Mouse (Mus musculus): ENCODE data around the gene Sacm1l. TPM values are rescaled to one million over a fixed set of nuclear protein-coding genes. Genes with fewer than 3 reads are reported as not detected.

Sacm1l gene
- total RNA-seq, 2 experiments from 2014 or later: 20.6 to 21.3 TPM

DNA sequence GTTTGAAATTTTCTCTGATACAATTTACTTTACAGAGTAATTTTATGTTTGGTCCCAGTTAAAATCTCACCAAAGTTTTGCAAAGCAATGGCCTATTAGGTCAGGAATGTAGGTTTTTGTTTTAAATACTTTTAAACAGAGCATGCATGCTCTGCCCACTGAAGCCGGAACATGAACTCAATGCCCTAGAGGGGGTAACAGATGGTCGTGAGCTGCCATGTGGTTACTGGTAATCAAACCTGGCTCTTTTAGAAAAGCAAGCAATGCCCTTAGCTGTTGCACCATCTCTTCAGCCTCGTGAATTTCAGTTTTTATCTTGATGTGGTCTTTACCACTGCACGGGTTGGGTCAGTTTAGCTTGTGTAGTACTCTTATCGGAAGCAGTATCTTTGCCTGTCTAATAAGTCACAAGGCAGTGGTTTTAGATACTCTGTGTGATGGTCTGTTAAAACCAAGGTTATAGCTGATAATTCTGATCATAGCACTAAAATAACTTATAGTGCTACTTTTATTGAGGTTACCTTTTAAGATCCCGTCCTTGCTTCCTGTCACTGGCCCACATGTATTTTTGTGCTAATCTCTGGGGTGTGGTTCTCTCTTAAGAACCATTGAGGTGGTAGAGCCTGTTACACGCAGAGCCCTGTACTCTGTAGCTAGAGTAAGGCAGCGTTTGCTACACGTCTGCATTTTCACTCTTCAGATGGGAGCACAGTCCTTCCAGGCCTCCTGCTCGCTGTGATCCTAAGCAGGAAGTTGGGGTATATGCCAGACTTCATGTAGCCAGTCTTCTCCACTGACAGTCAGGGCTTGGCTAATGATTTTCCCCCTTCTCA lies 48.0 kb downstream of the Sacm1l start:
- no peak for DNase-seq

DNA sequence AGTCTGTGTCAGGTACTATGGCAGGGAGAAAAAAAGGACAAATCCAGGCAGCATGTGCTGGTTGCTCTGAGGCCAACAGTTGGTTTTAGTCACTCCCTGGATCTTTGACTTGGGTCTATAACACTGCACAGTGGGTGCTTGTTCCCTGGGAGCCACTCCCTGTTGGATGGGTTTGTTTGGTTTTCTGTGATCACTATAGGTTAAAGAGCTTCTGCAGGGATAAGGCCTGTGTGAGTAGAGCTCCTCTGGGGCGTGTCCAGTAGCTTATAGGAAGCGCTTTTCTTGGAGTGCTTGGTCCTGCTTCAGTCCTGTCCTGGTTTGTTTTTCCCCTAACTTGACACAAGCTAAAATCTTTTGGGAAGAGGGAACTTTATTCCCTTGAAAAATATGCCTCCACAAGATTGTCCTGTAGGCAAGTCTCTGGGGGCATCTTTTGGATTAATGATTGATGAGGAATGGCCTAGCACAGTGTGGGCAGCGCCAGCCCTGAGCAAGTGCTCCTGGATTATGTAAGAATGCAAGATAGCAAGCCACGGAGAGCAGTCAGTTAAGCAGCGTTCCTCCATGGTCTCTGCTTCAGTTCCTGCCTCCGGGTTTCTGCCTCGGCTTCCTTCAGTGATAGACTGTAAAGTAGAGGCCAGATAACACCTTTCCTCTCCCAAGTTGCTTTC lies 59.8 kb downstream of the Sacm1l start:
- DNase-seq: no peak

DNA sequence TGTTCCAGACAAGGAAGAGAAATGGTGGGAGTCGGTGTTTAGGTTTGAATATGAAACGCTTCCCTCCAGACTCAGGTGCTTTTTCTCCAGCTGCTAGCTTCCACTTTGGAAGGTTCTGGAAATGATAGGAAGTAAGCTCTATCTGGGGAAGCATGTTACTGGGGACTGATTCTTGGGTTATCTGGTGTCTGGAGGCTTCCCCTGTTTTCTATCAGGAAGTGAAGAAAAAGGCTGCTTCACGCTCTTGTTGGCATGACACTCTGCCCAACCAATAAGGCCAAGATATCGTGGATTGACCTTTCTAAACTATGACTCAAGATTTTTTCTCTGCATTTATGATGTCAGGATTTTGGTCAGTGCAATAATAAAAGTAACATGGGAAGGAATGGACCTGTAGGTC lies 65.6 kb downstream of the Sacm1l start:
- DNase-seq: no peak

DNA sequence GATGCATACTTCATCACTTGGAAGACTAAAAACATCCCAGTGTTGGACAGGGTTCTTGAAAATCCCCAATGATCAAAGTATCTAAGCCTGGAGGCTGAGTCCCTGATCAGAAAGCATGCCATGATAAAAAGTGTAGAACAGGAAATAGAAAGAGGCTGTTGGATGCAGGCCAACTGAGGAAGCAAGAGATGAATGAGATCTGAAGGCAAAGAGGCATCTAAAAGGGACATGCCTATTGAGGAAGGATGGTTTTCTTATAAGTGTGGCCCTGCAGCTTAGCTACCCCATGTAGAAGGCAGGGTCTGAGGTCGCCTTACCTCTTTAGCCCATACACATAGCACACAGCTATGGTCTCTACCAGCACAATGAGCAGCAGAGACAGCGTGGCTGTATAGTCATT lies 67.4 kb downstream of the Sacm1l start:
- DNase-seq: no peak

DNA sequence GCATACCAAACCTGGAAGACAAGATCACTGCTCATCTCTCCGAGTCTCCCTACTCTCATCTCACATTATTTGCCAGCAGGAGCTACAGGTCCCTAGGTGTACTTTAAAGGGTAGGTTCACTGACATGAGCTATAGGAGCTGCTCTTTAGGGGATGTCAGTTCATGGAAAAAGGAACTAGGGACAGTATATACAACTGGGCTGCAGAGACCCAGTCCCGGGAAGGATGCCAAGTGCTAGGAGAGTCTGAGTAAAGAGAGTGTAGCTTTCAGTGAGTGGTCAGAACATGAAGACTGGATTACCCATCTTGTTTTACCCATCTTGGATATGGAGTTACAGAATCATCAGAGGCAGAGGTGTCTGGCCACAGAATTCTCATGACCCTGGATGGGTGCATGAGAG lies 67.8 kb downstream of the Sacm1l start:
- no peak for DNase-seq

DNA sequence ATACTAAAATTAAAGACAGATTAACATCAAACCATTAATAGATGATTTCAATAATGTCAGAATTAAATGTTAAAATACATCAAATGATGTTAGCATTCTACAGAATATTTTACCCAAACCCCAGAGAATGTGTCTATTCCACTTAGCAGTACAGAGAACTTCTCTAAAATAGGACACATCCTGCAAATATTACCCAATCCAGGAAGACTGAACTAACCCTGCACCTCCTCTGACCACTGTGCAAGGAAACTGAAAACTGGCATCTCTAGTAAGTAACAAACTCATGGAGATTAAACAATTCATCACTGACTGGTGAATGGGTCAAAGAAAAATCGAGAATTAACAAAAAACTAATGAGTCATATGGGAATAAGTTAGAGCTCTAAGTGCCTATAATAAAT lies 72.0 kb downstream of the Sacm1l start:
- no peak for DNase-seq

DNA sequence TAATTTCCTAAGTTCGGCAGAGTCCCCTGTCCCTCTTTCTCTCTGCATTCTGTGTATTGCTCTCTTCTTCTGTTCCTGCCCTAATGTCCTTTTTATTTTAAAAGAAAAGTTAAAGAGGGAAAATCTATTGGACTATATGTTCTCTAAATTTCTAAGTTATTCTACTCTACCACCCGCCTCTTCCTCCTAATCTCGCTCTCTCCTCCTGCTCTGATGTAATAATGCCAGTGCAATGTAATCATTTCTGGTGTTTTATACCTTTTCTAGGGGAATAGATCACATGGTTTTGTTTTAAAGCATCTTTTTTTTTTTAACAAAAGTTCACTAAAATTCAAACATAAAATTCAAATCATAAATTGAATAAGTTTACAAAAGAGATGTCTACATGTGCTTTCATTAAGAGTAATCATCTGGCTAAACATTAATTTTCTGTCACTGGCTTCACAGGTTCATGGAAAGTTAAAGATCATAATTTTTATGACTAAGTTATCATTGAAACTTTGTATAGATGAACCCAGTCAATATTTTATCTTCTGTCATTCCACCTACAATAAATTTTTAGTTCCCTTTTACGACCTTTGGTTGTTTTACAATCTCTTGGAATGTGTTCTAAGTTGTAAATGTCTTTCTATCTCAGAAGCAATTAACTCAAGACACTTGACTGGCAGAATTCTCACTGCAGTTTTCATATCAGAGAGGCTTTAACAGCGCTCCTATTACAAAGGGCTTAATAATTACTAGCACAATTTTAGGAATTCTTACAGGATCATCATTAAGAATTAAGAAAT lies 90.9 kb downstream of the Sacm1l start:
- DNase-seq: no peak

DNA sequence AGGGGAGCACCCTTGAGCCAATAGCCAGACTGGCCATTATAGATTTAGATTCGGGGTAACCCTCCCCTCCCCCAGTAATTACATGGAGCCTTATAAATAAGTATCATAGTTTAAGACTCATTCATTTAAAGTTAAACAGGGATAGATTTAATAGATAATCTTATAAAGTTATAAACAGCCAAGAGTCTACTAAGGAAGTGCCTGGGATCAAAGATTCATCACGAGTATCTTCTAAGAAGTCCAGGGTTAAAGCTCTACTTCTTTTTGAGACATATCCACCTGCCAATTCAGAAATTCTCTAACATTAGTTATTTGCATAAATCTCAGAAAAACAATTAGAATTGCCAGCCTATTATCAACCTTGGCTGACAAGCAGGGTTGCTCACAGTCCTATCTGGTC lies 95.2 kb downstream of the Sacm1l start:
- no peak for DNase-seq

DNA sequence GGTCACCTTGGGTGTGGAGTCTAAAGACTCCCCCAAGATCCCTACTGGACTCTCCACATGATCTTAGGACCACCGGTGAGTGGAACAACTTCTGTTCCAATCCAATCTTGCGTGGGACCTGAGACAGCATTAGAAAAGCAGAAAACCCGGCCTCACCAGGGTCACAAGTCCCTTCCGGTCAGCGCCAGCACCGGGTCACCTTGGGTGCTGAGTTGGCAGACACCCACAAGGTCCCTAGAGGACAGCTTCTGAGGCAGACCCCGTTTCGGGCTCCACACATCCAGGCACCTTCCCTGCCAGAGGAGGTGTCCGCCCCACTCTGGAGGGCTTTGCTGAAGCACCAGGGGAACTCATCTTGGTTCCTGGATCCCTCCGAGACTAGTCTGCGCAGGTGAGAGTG lies 96.3 kb downstream of the Sacm1l start:
- no peak for DNase-seq

DNA sequence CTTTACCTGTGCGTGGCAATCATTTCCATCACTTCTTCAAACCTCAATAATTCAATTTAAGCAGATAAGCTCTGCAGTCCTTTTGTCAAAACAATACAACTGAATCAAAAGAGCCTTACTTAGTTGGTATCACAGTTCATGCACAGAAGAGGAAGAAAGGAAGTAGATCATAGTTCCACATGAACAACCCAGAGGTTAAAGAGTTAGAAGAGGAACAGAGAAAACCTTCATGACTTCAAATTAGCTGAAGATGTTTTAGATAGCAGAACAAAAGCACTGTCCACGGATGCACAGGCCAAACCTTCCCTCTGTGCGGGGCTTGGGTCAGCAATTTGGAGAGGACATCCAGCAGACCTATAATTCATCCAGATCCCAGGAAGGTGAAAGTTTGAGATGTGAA lies 102.1 kb downstream of the Sacm1l start:
- DNase-seq: no peak

DNA sequence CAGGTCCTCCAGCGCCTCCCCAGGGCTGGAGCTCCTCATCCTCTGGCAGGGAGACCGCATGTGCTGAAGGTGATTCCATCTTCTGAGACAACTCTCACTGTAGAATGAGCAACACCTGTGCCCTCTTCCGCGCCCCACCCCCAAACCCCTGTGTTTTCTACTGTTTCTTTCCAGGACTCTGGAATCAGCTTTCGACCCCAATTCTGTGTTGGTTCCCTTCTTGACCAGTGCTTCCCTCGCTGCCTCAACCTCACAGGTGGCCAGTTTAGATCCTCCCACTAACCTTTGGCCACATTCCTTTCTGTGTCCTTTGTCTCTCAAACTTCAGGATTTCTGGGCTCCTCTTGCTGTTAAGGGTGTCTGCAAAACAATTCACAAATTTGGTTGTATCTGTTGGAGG lies 102.7 kb downstream of the Sacm1l start, which contains the start of gene Slc6a20b:
Slc6a20b (minus strand) TSS at position 285 of the 400 bp plus-strand sequence.
- DNase-seq: no peak

DNA sequence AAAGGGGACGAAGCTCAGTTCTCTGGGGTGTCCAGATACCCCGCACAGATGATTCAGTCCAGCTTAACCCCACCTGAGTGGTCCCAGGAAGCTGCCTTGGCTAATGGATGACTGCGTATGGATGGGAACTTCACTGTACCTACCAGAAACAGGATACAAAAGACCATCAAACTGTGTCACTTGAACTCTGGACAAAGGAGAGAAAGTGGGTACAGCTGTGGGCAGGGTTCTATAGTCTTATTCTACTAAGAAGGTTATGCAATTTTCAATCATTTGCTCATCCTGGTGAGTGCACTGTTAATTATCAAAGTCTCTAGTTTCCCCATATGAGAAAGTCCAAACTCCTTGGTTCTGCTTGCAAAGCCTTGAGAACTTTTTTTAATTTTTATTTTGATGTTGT lies 103.4 kb downstream of the Sacm1l start:
- no peak for DNase-seq

DNA sequence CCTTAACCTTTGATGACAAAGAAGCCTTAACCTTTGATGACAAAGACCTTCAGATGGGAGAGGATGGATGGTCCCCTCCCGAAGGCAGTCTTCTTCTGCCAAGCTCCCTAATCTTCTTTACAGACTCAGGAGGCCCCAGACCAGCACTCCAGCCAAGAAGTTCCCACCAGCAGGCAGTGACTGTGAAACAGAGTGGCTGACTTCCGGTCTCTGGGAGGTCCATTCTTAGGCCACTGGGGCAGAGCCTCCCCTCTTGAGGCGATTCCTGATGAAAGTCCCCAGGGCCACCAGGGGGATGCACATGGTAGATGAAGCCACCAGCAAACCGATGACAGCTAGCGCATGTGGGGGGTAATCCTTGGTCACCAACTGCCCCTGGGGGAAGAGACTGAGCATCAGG lies 107.2 kb downstream of the Sacm1l start:
- no peak for DNase-seq

DNA sequence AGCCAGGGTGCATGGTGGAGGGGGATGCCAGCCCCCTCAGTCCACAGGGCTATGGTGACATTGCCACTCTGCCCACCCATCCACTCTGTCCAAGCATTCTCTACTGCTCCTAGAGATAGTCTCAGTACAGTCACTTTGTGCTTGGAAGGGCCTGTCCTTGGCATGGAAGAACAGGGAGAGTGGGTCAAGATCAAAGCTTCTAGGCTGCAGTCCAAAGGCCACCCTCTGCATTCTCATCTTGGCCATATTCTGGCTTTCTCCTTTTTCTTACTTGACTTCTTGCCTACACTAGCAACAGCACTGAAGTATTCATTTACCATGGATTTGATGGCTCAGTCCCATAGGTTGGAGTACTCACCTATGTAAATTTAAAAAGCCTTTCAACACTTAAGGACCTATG lies 108.7 kb downstream of the Sacm1l start:
- no peak for DNase-seq

DNA sequence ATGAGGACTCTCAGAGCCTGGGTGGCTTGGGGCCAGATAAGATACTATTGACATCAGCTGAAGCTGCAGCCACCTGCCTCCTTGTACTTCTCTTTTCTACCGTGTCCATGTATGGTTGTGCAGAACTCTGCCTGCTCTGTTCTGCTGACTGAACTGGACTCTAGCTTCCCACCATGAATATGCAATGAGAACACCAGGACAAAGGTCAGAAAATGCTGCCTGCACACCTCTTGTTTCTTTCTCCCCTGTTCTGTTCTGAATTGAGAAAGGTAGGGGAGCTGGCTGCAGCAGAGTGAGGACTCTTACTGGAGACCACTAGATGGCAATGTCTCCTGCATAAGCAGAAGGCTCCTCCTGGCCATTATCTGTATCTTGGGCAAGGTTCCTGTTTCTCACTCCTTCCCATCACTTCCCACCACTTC lies 109.1 kb downstream of the Sacm1l start:
- no peak for DNase-seq

DNA sequence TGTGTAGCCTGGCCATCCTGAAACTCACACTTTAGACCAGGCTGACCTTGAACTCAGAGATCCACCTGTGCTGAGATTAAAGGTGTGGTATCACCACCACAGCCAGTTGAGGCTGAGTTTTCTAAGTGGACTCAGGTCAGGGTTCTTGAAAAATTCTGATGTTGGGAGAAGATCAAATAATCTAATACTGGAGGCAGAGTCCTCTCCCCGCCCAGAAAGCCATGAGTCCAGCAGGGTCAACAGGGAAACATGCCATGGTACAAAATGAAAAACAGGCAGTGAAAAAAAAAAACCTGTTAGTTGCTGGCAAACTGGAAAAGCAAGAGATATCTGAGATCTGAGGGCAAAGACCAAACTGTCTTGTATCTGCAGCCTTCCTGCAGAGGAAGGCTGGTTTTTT lies 110.5 kb downstream of the Sacm1l start:
- DNase-seq: no peak

Other genes with a start within 250 kb of the Sacm1l start
- gene Lars2, start 162.8 kb upstream of the Sacm1l start, total RNA-seq (2021): 10 to 100 TPM; 42.2 to 49.0 TPM
- 10 to 100 TPM; 25.8 to 29.2 TPM for gene Limd1, start 51.1 kb upstream of the Sacm1l start, total RNA-seq (2021)
- not detected for gene Slc6a20b, start 102.8 kb downstream of the Sacm1l start, total RNA-seq (2021)
- gene Ccr9, start 148.7 kb downstream of the Sacm1l start, total RNA-seq (2021): under 1 TPM in 1 of 2 experiments, not detected in 1; 0.16 TPM
- gene Slc6a20a, start 149.1 kb downstream of the Sacm1l start, total RNA-seq (2021): not detected
- gene Lztfl1, start 187.9 kb downstream of the Sacm1l start, total RNA-seq (2021): 10 to 100 TPM; 16.4 to 19.5 TPM